Mouse (Mus musculus): ENCODE data around the gene Myct1.

- no peak for TF ChIP-seq CTCF (IDR thresholded peaks at IDR 0.05; ENCODE audit: low read depth)
- TF ChIP-seq EP300 (IDR thresholded peaks at IDR 0.05; ENCODE audit: low read depth), result no peak
These were observed 21.8 kb downstream of the Myct1 start for GRCm38 (mm10) chr10:5615186-5616040.
